Mouse (Mus musculus): ENCODE measurements around the gene Lingo1.

Lingo1 gene

GRCm38 (mm10) chr9:56722089-56722825 is 74.0 kb downstream of the Lingo1 start:
- no peak for DNase-seq

GRCm38 (mm10) chr9:56718984-56719383 is 77.3 kb downstream of the Lingo1 start:
- DNase-seq = no peak

GRCm38 (mm10) chr9:56716565-56716964 is 79.7 kb downstream of the Lingo1 start:
- DNase-seq = no peak

- DNase-seq = no peak
Observed at GRCm38 (mm10) chr9:56716066-56716465, 80.2 kb downstream of the Lingo1 start.

GRCm38 (mm10) chr9:56714391-56714790 is 81.9 kb downstream of the Lingo1 start:
- DNase-seq = no peak

GRCm38 (mm10) chr9:56712667-56713369 is 83.5 kb downstream of the Lingo1 start:
- no peak for DNase-seq

GRCm38 (mm10) chr9:56710958-56711357 is 85.3 kb downstream of the Lingo1 start:
- DNase-seq = no peak

- no peak for DNase-seq
Observed at GRCm38 (mm10) chr9:56706482-56707085, 89.7 kb downstream of the Lingo1 start.

- no peak for DNase-seq
Observed at GRCm38 (mm10) chr9:56701394-56701793, 94.9 kb downstream of the Lingo1 start.

- no peak for DNase-seq
Observed at GRCm38 (mm10) chr9:56700866-56701265, 95.4 kb downstream of the Lingo1 start.

- no peak for DNase-seq
Observed at GRCm38 (mm10) chr9:56698715-56699370, 97.4 kb downstream of the Lingo1 start.

GRCm38 (mm10) chr9:56694079-56694478 is 102.2 kb downstream of the Lingo1 start:
- DNase-seq = no peak

- no peak for DNase-seq
Observed at GRCm38 (mm10) chr9:56691226-56691625, 105.0 kb downstream of the Lingo1 start.

GRCm38 (mm10) chr9:56690679-56691078 is 105.6 kb downstream of the Lingo1 start:
- no peak for DNase-seq

- no peak for DNase-seq
Observed at GRCm38 (mm10) chr9:56687490-56687889, 108.8 kb downstream of the Lingo1 start.

GRCm38 (mm10) chr9:56687145-56687477 is 109.2 kb downstream of the Lingo1 start:
- DNase-seq = no peak

- DNase-seq = no peak
Observed at GRCm38 (mm10) chr9:56686339-56687144, 109.7 kb downstream of the Lingo1 start.

GRCm38 (mm10) chr9:56682826-56683225 is 113.4 kb downstream of the Lingo1 start:
- no peak for DNase-seq

- no peak for DNase-seq
Observed at GRCm38 (mm10) chr9:56681950-56682349, 114.3 kb downstream of the Lingo1 start.

- no peak for DNase-seq
Observed at GRCm38 (mm10) chr9:56678929-56679681, 117.2 kb downstream of the Lingo1 start.

- no peak for DNase-seq
Observed at GRCm38 (mm10) chr9:56675696-56676095, 120.6 kb downstream of the Lingo1 start.

Measured in thymus, postnatal 36 days (tissue).